Mouse (Mus musculus) spleen, postnatal 10 days (tissue): ENCODE data around the gene Rsl1.
"Not testable (repeated sequence)": the region's sequence is repeated elsewhere in the genome, so short reads cannot be mapped to it uniquely, and the experiment has no call there.

Source experiments
- DNase-seq, 2 experiments: peaks; one replicate each; pipeline ENCODE4 v3.0.0; 2021 to 2022; ENCODE audit warnings: low spot score in 2 of 2

Gene Rsl1

GRCm38 (mm10) chr13:67172991-67173722, at the start of gene Rsl1:
Rsl1 (plus strand) TSS chr13:67173182.
- peak; percentile 41 to 75 for DNase-seq

- DNase-seq = no peak
Observed at GRCm38 (mm10) chr13:67124460-67124859, 48.5 kb upstream of the Rsl1 start.

- not testable (repeated sequence) for DNase-seq
Observed at GRCm38 (mm10) chr13:67127507-67127906, 45.5 kb upstream of the Rsl1 start.

DNA sequence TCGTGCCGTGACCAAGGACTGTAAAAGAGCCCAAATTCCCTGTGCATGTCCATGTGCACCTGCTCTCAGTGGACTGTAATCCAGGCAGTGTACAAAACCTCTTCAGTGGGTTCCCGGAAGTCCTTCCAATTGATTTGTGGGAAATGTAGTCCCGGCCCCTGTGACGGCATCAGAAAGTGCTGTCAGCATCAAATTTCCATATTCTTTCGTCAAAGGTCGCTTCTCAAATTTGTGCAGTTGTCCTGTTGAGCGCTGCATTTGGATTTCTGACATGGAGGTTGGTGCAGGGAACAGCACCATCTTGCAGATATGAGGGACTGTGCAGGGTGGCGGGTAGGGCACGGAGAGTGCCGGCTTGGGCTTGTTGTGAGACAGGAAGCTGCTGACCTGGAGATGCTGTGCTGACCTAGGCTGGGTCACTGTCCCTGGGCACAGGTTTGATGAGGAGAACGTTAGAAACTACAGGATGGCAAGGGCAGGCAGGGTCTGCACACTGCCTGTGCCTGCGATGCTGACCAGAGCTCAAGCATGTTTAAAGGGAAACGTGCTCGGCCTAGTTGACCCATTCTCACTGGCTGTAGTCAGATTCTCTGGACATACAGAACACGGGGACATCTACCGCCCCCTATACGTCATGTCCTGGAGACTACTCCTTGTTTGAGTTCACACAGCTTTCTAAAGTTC, 44.8 kb upstream of the Rsl1 start:
- DNase-seq = peak; percentile 40 to 78

GRCm38 (mm10) chr13:67166122-67166521, 6.9 kb upstream of the Rsl1 start:
- DNase-seq = not testable (repeated sequence)

- DNase-seq = no peak
Observed at GRCm38 (mm10) chr13:67173723-67174055, 707 bp downstream of the Rsl1 start.

GRCm38 (mm10) chr13:67194340-67194894, 21.4 kb downstream of the Rsl1 start, which contains the start of gene Zfp455:
Zfp455 (plus strand) TSS chr13:67194506.
- DNase-seq = peak; percentile 30 to 33

- DNase-seq = no peak
Observed at GRCm38 (mm10) chr13:67201656-67202055, 28.7 kb downstream of the Rsl1 start.

DNA sequence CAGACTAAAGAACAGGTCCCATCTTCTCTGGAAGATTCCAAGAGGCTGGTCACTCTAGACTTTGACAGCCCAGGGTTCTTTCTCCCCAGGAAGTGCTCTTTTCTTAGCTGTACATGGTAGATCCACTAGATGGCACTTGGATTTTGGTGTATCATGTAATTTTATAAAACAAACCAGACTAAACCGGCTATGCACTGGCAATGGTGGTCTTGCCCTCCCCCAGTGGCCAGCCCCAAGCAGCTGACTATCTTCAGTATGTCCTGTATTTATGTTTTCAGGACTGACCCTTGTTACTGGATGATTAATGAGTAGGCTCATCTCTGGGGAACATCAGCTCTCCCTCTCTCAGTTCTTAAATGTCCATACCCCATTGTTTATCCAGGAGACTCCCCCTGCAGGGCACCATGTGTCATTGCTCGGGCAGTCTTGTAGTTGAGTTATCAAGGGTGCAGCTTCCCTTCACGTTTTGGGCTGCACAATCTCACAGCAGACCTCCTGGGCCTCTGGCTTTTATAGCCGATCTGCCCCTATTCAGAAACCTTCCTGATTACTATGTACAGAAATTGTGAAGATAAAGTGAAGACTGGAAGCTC, 41.1 kb downstream of the Rsl1 start:
- no peak for DNase-seq
